Mouse (Mus musculus): ENCODE measurements at regions not wholly inside any gene's neighbourhood (a gene's known extent, or its start where the extent isn't known, plus 50 kb on each side); places are given as distances from the start of the nearest gene placed in this dataset.

- ATAC-seq (replicated peaks; ENCODE audit: low FRiP score, low TSS enrichment, poor library complexity, severe bottlenecking): no peak
Observed at GRCm38 (mm10) chr3:140566996-140567517, 645.1 kb downstream of the Pdha2 start.

GRCm38 (mm10) chr3:140554736-140555135 is 657.4 kb downstream of the Pdha2 start:
- ATAC-seq (replicated peaks; ENCODE audit: low FRiP score, low TSS enrichment, poor library complexity, severe bottlenecking): no peak

- ATAC-seq (replicated peaks; ENCODE audit: low FRiP score, low TSS enrichment, poor library complexity, severe bottlenecking): no peak
Observed at GRCm38 (mm10) chr3:140548483-140548882, 663.7 kb downstream of the Pdha2 start.

- ATAC-seq (replicated peaks; ENCODE audit: low FRiP score, low TSS enrichment, poor library complexity, severe bottlenecking): no peak
Observed at GRCm38 (mm10) chr3:140531747-140532502, 680.2 kb downstream of the Pdha2 start.

GRCm38 (mm10) chr3:140521653-140522278 is 690.4 kb downstream of the Pdha2 start:
- peak; percentile 34; the same call in 1 of the 2 replicates for ATAC-seq (replicated peaks; ENCODE audit: low FRiP score, low TSS enrichment, poor library complexity, severe bottlenecking)

GRCm38 (mm10) chr3:140510835-140511234 is 701.3 kb downstream of the Pdha2 start:
- ATAC-seq (replicated peaks; ENCODE audit: low FRiP score, low TSS enrichment, poor library complexity, severe bottlenecking): no peak

GRCm38 (mm10) chr3:140510094-140510493 is 702.1 kb downstream of the Pdha2 start:
- no peak for ATAC-seq (replicated peaks; ENCODE audit: low FRiP score, low TSS enrichment, poor library complexity, severe bottlenecking)

GRCm38 (mm10) chr3:140494134-140494533 is 718.0 kb downstream of the Pdha2 start:
- no peak for ATAC-seq (replicated peaks; ENCODE audit: low FRiP score, low TSS enrichment, poor library complexity, severe bottlenecking)

GRCm38 (mm10) chr3:140477670-140478208 is 734.4 kb downstream of the Pdha2 start:
- ATAC-seq (replicated peaks; ENCODE audit: low FRiP score, low TSS enrichment, poor library complexity, severe bottlenecking): no peak

- ATAC-seq (replicated peaks; ENCODE audit: low FRiP score, low TSS enrichment, poor library complexity, severe bottlenecking): no peak
Observed at GRCm38 (mm10) chr3:140476534-140476933, 735.6 kb downstream of the Pdha2 start.

- no peak for ATAC-seq (replicated peaks; ENCODE audit: low FRiP score, low TSS enrichment, poor library complexity, severe bottlenecking)
Observed at GRCm38 (mm10) chr3:140452513-140452912, 759.6 kb downstream of the Pdha2 start.

- no peak for ATAC-seq (replicated peaks; ENCODE audit: low FRiP score, low TSS enrichment, poor library complexity, severe bottlenecking)
Observed at GRCm38 (mm10) chr3:140451148-140451547, 761.0 kb downstream of the Pdha2 start.

GRCm38 (mm10) chr3:140409239-140409638 is 802.9 kb downstream of the Pdha2 start:
- ATAC-seq (replicated peaks; ENCODE audit: low FRiP score, low TSS enrichment, poor library complexity, severe bottlenecking): no peak
